Mouse (Mus musculus): ENCODE measurements around the gene Ropn1l.

The Ropn1l gene

DNA sequence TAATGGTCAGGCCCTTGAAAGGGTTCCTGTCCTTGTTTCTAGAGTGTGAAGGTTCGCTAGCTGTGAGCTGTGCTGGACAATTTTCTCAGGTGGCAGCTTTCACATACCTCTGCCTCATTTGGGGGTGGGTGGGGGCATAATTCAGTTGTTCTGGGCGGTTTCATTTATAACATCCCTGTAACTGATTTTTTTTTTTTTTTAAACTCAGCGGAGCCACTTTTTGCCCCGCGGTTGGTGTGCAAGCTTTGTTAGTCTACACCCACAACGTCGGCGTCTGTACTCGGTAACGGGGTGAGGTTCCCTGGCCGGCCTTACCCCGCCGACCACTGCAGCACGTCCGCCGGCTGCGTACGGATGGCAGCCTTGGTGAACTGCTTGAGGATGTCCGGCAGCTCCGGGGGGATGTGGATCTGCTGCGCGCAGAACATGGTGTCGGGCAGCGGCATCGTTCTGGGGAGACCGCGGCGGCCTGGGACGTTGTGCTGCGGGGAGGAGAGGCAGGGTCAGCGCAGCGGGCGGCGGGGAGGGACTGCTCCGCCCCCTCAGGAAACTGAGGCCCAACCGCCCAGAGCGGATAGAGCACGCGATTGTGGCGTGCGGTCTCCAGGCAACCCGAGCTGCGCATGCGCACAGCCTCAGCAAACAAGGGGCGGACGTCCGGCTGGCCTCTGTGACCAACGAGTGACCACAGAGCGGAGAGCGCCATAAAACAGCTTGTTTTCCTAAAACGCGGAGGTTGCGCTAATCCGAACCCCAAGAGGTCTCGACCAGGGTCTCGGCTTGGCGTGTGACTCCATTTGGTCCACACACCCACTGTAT, at the start of gene Ropn1l:
Gene Ropn1l (minus strand): TSS at position 640 of the 819 bp plus-strand sequence.
- peak; percentile 87 for DNase-seq (ENCODE audit: low spot score)

DNA sequence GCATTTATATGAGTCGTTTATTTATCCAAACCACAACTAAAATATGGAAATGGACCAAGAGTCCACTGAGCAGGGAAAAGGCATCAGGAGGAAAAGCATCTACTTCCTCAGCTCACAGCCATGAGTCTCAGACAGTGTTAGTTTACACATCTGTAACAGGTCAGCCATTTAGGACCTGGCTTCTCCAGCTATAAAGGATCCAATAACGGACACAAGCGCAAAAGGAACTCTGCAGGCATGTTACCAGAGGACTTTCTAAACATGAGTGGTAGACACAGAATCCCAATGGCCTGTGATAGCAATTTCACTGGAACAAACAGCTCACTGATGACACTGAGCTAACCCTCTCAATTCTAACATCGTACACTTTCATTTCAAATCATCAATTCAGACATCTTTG, 49.5 kb upstream of the Ropn1l start:
- DNase-seq (ENCODE audit: low spot score), result no peak

DNA sequence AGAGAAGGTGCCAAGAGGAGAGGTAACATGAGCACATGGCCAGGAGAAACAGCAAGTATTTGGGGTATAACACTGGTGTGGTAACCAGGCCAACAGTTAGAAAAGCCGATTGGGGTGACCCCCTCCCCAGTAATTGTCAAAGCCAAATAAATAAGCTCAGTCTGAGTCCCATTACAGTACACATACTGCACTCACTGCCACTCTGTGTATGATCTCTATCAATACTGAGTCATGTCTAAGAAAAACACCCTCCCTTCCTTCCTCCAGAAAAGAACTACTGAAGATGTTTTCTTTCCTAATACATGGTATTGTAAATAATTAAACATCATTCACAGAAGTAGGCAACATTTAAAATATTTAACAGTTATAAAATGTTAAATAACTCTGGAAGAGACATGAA, 48.8 kb upstream of the Ropn1l start:
- DNase-seq (ENCODE audit: low spot score), result no peak

DNA sequence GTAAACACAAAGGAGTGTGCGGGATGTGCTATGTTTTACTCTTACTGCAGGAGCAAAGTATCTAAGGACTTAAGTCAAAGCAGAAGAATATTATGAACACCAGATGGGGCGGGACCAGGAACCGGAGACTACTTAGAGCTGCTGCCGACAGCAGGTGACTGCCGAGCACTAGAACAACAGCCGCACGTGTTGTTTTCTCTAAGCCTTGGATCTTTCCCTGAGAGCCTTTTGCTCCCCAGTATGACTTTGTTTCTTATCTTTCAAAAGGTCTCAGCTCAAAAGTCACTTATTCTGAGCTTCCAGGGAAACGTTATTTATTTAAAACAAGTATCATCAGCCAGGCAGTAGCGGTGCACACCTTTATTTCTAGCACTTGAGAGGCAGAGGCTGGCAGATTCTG, 41.3 kb upstream of the Ropn1l start:
- DNase-seq (ENCODE audit: low spot score), result no peak

DNA sequence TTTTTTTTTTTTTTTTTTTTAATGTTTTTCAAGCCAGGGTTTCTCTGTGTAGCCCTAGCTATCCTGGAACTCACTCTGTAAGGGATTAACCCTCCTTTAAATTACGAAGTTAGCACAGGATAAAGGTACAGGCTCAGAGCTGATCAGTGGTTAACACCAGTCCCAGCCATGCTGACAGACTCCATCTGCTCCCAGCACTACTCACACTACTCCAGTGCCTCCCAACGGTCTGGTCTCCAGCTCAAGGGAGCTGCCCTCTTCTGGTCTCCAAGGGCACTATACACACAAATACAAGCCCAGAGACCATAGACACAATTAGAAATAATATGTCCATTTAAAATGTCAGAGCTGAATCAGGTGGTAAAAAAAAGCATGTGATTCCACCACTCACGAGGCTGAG, 40.8 kb upstream of the Ropn1l start:
- no peak for DNase-seq (ENCODE audit: low spot score)

DNA sequence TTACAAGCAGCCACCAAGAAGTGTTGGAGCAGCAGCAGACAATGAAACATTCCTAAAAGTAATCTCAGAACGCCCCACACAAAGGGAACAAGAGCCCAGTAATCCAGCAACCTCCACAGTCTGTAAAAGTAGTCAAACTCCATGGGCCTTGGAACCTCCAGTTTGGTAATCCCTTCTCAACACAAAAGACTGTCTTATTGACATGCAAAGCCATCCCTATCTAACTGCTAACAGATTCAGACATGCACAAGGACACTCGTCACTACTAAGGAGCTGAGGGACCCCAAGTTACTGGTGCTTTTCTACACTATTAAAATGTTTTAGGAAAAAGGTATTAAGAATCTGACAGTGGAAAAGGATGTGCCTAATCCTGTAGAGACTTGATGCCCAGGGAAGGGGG, 33.9 kb upstream of the Ropn1l start:
- no peak for DNase-seq (ENCODE audit: low spot score)

DNA sequence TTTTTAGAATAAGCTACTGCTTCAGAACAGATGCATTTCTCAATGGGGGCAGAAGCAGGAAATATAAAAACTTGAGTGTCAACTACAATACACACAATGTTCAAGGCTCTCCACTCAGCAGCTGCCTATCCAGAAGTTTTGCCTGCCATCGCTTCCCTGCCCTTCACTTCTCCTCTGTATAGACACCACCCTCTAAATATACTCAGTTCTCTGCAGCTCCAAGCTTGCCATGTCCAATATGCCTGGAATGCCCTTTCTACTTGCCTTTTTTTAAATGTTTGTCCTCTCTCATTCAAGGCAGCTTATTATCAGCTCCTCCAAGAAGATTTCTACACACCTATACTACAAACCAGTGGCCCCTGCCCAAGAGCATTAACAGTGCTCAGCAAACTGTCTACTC, 23.1 kb upstream of the Ropn1l start:
- no peak for DNase-seq (ENCODE audit: low spot score)

DNA sequence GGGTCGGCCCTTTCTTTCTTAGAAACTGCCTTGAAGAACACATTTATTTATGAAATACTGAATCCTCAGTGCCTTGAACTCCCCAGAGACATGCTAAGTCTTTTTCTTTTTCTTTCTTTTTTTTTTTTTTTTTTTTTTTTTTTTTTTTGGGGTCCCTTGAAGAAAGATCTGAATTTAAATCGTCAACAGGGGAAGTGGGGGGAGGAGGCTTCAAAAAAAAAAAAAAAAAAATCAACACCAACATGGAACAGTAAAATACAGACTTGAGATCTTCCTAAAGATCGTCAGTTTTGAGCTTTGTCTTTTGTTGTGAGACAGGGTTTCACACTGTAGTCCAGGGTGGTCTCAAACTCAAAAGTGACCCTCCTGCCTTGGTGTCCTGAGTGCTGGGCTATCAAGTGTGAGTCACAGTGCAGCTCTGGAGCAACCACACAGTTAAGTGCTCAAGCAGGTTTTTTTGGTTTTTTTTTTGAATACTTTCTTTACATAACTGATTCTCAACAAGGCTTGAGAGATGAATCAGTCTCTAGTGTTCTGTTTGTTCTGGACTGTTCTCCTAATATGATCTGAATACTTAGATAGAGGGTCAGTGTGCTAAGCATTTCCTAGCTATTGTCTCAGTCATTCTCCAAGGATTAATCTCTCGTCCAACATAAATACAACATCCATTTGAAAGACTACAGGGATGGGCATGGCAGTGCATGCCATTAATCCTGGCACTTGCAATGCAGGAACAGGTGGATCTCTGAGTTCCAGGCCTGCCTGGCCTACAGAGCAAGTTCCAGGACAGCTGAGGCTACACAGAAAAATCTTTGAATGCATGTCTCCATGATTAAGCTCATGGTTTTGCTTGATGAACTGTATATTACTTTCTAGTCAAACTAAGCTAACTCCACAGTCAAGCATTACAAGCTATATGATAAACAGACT, 19.4 kb upstream of the Ropn1l start:
- DNase-seq (ENCODE audit: low spot score), result no peak

DNA sequence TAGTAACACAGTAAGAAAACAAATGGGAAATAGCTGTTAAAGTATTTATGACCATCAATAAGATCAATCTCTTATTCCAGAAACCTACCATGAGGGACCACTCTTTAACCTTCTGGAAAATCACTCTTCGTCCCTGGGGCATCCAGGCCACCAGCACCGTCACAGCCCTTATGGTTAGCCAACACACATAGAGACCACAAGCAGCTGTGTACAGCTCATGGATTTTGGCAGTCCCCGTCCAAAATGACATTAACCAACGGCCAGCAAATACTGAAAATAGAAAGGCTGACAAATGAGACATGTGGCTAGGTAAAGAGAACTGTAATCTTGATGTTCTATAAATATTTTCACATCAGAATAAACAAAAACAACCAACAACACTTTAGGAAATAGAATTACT, 18.0 kb upstream of the Ropn1l start:
- DNase-seq (ENCODE audit: low spot score), result no peak

DNA sequence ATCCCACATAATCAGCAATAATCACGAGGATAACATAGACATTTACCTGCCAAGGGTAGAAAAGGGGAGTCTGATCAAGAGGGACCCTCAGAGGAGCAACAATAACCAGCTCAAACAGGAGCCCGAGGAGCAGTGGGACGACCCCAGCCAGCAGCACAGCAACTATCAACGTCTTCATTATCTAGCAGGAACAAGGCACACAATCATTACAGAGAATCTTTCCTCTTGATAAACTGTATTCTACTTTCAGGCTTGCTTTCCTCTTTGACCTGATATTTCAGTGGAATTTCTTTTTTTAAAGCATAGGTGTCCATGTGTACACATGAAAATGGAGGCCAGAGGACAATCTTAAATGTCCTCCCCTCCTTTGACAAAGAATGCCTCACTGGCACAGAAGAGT, 16.0 kb upstream of the Ropn1l start:
- no peak for DNase-seq (ENCODE audit: low spot score)

DNA sequence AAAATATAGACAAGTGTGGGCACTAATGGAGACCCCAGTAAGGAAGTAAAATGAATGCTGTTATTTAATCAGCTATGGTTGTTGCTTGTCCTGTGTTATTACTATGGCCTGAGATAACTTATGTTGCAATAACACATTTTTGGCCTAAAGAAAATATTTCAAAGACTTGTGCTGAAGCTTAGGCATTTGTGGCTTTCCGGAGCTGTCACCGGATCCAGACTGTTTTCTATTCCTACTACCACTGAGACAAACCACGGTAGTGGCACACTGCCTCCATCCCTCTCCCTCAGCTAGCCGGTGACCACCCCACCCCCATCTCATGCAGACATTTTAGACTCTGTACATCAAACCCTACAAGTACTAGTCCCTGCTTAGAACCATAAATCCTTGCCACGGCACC, 15.3 kb upstream of the Ropn1l start:
- DNase-seq (ENCODE audit: low spot score), result no peak

DNA sequence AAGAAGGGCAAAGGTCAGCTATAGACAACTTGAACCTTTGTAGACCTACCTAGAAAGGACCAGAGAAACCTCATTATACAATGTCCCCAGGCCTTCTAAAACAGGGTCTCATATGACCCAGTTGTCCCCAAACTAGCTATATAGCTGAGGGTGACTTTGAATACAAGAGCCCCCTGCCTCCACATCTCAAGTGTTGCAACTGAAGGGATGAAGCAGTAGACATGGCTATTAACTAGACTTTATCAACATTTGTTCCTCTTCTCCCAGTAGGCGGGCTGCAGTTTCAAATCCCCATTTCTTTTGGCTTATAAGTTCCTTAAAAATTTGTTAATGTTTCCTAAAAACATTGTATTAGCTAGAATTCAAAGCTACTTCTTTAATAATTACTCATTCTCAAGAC, 13.2 kb upstream of the Ropn1l start:
- no peak for DNase-seq (ENCODE audit: low spot score)

DNA sequence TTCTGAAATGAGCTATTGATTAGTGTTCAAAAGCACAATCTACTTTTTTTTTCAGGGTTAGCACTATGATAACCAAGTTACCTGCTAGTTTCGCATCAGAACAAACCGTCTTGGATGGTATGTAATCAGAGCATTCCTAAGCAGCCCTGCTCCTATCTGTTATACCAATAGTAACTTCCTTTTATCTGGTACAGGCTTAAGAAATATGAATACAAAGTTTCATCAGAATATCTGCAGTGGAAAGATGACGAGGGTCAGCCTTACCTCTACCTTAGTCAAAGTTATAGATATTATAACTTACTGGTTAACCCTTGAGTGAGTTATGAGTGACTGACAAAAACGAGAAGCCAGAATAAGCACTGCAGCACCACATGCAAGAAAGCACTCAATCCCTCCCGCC, 12.8 kb upstream of the Ropn1l start:
- no peak for DNase-seq (ENCODE audit: low spot score)

DNA sequence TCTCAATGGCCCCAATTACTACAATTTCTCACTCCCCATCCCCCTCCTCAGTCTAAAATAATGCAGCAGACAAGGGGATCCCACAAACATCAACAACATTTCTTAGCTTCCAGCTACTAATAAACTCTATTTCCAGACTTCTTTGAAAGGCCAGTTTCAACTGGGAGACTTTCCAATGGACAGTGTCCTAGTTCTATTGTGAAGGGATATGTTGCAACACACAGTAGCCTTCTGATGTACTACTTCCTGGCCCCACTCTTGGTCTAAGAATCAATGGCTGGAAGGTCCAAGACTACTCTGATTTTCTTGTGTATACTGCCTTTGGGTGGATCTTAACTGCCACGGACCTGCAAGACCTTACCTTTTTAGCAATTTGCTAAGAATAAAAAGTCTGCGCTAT, 12.3 kb upstream of the Ropn1l start:
- no peak for DNase-seq (ENCODE audit: low spot score)

DNA sequence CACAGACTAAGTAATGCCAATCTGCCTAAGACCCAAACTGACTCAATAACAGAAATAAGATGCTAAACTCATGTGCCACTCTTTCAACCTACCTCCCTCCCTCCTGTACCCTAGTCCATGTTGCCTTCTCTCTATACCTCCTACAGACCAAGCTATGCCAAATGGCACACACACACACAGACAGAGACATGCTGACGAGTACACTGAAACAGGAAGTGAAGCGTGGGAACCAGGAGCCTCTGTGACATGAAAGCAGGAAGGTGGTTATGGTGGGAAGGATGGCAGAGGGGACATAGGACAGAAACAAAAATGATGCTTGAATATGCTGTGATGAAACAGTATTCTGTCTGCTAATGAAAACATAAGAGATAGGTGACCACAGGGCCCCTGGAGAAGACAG, 7.0 kb upstream of the Ropn1l start:
- no peak for DNase-seq (ENCODE audit: low spot score)

DNA sequence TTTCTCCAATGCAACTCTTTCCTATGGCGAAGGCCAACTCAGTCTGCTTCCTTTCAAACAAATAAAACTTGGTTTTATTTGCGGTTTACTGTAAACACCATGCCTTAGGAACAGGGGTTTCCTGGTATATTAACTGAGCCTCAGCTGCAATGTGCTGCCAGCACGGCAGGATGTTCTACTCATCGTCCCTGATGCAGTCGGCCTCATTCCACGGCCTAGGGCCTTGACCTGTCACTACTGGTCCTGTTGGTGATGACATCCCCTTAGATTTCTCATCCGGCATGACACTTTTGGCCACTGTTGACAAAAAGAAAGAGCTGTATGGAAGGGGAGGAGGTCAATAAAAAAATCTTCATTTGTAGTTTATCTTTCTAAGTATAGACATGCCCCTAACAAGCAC, 4.5 kb upstream of the Ropn1l start:
- DNase-seq (ENCODE audit: low spot score), result no peak

DNA sequence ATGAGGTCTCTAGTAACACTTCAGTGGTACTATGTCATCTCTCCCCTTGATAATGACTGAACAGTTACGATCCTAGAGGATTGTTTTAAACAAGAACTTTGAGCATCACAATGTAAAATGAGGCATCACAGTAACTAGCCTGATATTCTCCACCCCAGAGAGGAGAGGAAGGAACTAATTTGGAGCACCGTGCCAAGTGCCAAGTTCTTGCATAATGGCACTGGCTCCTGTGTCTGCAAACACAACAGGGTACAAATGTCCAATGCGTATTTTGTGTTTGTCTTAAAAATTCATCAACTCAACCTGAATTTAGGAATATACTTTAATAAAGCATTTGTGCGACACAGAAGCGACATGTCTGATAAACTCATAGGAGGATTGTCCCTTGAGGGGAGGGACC, 2.8 kb upstream of the Ropn1l start:
- DNase-seq (ENCODE audit: low spot score), result no peak

DNA sequence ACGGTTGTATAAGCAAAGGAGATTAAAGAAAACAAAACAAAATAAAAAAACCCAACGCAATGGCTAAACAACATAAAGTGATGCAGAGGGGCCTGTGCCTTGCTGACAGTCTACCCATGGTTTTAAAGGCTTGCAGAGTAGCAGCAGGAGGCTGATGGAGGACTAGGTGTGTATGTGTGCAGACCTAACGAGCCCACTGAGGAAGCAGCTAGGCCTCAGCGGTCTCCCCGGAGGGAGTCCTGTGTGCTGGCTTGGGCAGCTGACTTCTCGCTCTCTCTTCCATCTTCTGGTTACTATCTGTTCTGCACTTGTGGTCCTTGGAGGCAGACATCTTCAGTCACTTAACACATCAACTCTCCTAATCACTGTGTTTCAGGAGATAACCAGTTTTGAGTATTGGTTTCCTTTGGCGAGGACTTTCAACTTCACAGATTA, 1.3 kb upstream of the Ropn1l start:
- no peak for DNase-seq (ENCODE audit: low spot score)

DNA sequence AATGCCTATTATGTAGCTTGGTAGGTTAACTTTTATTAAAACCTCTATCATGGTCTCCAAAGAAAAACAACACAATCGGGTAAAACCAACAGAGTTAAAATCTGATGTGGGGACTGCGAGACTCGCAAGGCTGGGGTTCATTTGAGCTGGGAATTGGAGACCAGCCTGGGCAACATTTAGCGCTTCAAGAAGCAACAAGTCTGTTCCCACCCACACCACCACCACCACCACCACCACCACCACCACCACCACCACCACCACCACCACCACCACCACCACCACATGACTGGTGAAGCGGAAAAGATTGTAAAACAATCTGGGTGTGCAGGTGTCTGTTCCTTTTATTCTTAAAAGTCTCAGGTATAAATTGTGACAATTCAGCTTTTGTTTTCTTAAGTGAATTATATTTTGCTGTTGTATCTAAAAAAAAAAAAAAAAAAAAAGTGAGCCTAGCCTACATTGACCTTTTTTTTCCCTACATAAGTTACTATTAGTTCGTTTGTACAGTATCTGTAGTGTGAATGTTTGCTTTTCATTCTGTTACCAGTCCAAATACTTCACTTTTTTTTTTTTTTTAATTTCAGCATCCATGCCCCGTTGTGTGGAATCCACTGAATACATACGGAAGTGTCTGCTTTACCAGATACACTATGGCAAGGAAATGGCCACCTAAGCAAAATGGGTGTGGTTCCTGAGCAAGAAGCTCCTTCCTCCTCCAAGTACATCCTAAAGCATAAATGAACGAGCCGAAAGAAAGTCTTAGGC, 741 bp upstream of the Ropn1l start:
- DNase-seq (ENCODE audit: low spot score), result no peak

DNA sequence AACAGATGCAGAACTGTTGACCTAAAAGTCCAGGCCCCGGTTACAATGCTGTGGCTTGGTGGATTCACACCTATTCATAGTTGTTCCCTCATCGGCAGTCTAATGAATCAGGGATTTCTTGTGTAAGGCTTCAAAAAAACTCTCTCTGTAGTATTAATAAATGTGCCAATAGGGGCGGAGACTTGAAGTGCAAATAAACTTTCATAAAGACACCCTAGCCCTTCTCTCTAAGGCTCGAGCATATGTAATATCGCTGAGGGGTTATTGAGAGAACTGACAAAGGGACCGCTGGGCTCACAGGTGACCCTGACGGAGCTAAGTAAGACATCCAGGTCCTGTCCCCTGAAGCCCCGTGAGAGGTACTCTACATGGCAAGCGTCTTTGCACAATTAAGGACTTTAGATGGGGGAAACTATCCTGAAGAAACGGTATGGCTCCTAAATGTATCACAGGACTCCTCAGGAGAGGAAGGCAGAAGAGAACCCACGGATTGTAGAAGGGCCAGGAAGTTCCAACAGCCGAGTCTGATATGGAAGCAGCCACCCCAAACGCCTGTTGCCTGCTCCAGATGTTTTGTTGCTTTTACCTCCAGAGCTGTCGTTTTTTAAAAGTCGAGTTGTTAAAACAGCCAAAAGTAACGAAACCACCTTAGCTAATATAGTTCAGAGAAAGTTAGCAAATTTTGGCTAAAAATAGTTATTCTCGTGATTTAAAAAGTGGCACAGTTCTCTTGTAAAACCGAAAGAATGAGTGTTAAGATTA, 1.0 kb downstream of the Ropn1l start:
- no peak for DNase-seq (ENCODE audit: low spot score)

DNA sequence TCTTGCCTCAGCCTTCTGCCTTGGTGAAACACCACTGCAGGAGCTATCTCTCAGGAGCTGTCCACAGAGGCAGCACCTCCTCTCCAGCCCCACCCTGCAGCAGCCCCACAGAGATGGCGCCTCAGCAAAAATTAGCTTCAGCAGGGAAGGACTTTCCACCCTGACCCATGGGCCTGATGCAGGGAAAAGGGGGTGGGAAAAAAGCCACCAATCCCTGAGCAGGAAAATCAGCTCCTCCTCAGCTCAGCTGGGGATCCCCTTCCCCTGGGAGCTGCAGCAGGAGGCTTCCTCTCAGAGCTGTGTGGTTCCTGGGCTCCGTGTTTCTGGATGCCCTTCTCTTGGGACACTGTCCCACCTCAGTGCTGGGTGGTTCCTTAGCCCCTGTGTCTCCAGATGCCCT, 3.8 kb downstream of the Ropn1l start:
- DNase-seq (ENCODE audit: low spot score), result no peak

DNA sequence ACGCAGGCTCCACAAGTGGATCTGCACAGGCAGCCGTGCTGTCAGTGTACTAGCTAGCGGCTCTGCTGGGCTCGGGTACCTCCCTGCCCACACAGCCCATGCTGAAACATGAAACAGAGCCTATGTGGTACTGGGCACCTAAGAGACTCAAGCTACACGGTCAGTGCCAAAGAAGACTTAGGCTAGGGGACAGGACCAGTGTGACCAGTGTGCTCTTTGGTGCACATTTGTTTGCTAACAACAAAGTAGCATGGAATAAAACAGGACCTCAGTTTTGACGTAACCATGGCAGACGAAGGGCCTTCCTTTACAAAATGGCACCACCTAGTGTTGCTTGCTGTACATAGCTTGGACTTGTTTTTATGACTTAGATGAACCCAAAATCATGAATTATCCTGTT, 6.4 kb downstream of the Ropn1l start:
- no peak for DNase-seq (ENCODE audit: low spot score)
